Mouse (Mus musculus): ENCODE measurements at regions not wholly inside any gene's neighbourhood (a gene's known extent, or its start where the extent isn't known, plus 50 kb on each side); places are given as distances from the start of the nearest gene placed in this dataset.
A peak's percentile ranks its signal among the peaks of the same experiment; 100 is the strongest.

DNA sequence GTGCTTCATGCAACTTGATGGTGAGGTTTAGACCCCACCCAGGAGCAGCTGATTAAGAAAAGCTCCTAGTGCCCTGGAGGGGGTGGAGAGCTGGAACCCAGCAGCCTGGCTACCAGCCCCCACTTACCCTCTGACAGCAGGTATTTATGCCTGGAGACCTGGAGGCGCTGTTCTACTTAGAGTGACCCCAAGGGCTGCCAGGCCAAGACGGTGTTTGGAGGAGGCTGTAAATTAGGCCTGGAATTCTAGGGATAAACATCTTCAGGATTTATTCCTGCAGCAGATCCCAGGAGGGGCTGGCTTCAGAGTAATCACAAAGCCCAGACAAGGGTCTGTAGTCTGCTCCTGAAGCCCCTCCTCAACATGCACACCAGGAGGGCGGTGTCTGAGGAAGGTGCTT is 76.0 kb upstream of the Stx18 start:
- 25% methylated on average over 2 of the region's 3 CpGs for WGBS
- no peak for DNase-seq (ENCODE audit: low spot score)
- Histone ChIP-seq H3K4me3 (ENCODE audit: low read depth, low read length) (no peak overlapping the region), H3K4me1 (ENCODE audit: control insufficient read depth, insufficient read depth, low read length) (peaks cover 3% of the 10 kb centered on the region; the same call in 1 of the 2 replicates), H3K27ac (replicated peaks; ENCODE audit: low read depth, low read length) (no peak overlapping the region), H3K9me3 (ENCODE audit: control insufficient read depth, low read length) (no peaks in the 10 kb centered on the region), H3K27me3 (replicated peaks; ENCODE audit: control insufficient read depth, insufficient read depth, low read length) (peaks cover 13% of the 10 kb centered on the region; the same call in 1 of the 2 replicates), H3K9ac (ENCODE audit: low read depth, low read length) (no peak overlapping the region), H3K36me3 (ENCODE audit: control insufficient read depth, insufficient read depth, low read length) (no peaks in the 10 kb centered on the region), H3K4me2 (ENCODE audit: low read depth, low read length) (no peak overlapping the region)
- ATAC-seq (ENCODE audit: low read depth): no peak

DNA sequence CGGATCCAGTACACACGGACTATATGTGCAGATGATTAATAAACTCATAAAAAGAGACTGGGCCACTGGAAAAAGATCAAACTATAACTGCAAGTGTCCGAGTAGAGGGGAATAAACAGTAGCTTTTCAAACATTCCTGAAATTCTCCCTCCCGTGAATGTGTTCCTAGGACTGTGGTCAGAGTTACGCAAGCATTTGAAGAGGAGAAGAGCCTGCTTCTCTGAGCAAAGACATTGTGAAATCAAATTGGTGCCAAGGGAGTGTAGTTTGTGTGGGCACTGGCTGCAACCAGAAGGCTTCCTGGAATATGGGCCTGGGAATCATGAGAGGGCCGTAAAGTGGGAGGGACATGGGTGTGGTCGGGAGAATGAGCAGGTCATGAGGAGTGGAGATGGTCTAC is 78.3 kb upstream of the Stx18 start:
- Histone ChIP-seq H3K4me2 (ENCODE audit: low read depth, low read length) (no peak overlapping the region), H3K9ac (ENCODE audit: low read depth, low read length) (no peak overlapping the region), H3K4me3 (ENCODE audit: low read depth, low read length) (no peak overlapping the region), H3K27ac (replicated peaks; ENCODE audit: low read depth, low read length) (no peak overlapping the region), H3K4me1 (ENCODE audit: control insufficient read depth, insufficient read depth, low read length) (no peaks in the 10 kb centered on the region), H3K27me3 (replicated peaks; ENCODE audit: control insufficient read depth, insufficient read depth, low read length) (0 out of 2 replicates have a peak, but pooled peaks cover under 1% of the 10 kb centered on the region), H3K9me3 (ENCODE audit: control insufficient read depth, low read length) (no peaks in the 10 kb centered on the region), H3K36me3 (ENCODE audit: control insufficient read depth, insufficient read depth, low read length) (no peaks in the 10 kb centered on the region)
- ATAC-seq (ENCODE audit: low read depth) (no peak), DNase-seq (ENCODE audit: low spot score) (no peak)
- 76% methylated on average over 7 of the region's 7 CpGs for WGBS

DNA sequence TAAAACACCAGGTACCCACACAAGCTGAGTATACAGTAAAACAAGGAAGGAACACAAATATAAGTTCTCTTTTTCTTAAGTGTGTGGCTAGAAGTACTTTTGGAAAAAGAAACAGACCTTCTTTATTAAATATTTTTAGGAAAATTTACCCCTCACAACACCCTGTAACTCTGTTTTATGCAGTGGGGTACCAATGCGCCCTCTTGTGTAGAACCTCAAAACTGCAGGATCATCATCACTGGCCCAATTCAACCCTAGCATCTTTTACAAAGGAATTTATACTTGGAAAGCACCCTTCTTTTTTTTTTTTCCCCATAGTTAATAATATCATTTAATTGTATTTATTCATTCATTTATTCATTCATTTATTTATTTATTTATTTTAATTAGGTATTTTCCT is 86.4 kb upstream of the Stx18 start:
- WGBS: 0% methylated on average over 1 of the region's 1 CpGs
- no peaks in the 10 kb centered on the region for H3K36me3 ChIP-seq (ENCODE audit: control insufficient read depth, insufficient read depth, low read length)
- H3K4me1 ChIP-seq (ENCODE audit: control insufficient read depth, insufficient read depth, low read length): no peaks in the 10 kb centered on the region
- H3K9me3 ChIP-seq (ENCODE audit: control insufficient read depth, low read length): no peaks in the 10 kb centered on the region
- H3K27me3 ChIP-seq (replicated peaks; ENCODE audit: control insufficient read depth, insufficient read depth, low read length): no peaks in the 10 kb centered on the region
- H3K4me3 ChIP-seq (ENCODE audit: low read depth, low read length): no peak overlapping the region
- DNase-seq (ENCODE audit: low spot score): no peak
- H3K4me2 ChIP-seq (ENCODE audit: low read depth, low read length): no peak overlapping the region
- no peak overlapping the region for H3K9ac ChIP-seq (ENCODE audit: low read depth, low read length)
- ATAC-seq (ENCODE audit: low read depth): no peak
- H3K27ac ChIP-seq (replicated peaks; ENCODE audit: low read depth, low read length): no peak overlapping the region

DNA sequence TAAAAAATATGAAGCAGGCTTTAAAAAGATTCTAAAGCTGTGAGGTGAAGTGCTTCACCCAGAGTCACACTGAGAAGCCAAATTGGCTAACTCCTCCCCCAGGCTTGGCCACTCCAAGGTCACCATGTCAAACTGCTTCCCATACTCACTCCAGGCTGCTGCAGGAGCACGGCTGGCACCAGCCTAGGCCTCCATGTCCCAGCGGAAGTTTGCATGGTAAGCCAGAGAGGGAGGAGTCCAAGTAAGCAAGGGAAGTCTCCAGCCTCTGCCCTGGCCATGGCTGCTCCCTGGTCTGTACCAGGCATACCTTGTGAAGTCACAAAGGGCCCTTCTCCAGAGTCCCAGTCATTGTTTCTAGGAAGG is 105.8 kb upstream of the Stx18 start:
- no peak overlapping the region for H3K4me2 ChIP-seq (ENCODE audit: low read depth, low read length)
- H3K9ac ChIP-seq (ENCODE audit: low read depth, low read length): no peak overlapping the region
- H3K27me3 ChIP-seq (replicated peaks; ENCODE audit: control insufficient read depth, insufficient read depth, low read length): no peaks in the 10 kb centered on the region
- H3K9me3 ChIP-seq (ENCODE audit: control insufficient read depth, low read length): no peaks in the 10 kb centered on the region
- no peaks in the 10 kb centered on the region for H3K36me3 ChIP-seq (ENCODE audit: control insufficient read depth, insufficient read depth, low read length)
- H3K4me3 ChIP-seq (ENCODE audit: low read depth, low read length): no peak overlapping the region
- 0 out of 2 replicates have a peak overlapping the region, but pooled peaks have one; percentile 28 for H3K27ac ChIP-seq (replicated peaks; ENCODE audit: low read depth, low read length)
- DNase-seq (ENCODE audit: low spot score) (no peak), ATAC-seq (ENCODE audit: low read depth) (no peak)
- H3K4me1 ChIP-seq (ENCODE audit: control insufficient read depth, insufficient read depth, low read length): peaks cover 8% of the 10 kb centered on the region; the same call in 1 of the 2 replicates
- WGBS: 40% methylated on average over 2 of the region's 2 CpGs

DNA sequence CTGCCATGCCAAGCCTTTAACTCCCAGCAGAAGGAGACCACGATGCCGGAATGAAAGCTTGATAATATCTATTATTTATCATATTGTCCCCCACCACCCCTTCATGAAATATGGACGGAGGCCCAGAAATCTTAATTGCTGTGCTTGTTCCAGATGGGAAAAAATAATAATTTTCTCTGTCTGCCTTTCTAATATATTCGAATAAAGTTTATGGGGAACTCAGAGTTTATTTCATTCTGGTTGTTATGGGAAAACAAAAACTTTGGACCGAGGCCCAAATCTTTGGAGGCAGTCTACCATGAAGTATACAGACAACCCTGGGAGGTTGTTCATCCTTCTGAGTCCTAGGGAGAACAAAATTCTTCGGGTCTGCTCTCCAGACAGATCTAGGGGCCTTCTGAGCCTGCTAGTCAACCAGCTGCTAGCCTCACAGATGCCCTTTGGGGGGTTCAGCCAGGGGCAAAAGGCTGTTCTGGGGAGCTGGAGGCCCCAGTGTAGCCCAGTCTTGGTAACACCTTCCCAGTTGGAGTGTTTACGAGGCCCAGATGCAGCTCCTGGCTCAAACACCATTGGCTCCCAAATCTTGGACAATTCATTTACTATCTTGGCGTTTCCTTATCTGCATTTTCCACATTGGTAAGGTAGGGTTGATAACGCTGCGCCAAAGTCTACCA is 106.3 kb upstream of the Stx18 start:
- Histone ChIP-seq H3K9ac (ENCODE audit: low read depth, low read length) (no peak overlapping the region), H3K36me3 (ENCODE audit: control insufficient read depth, insufficient read depth, low read length) (no peaks in the 10 kb centered on the region), H3K4me3 (ENCODE audit: low read depth, low read length) (no peak overlapping the region), H3K27me3 (replicated peaks; ENCODE audit: control insufficient read depth, insufficient read depth, low read length) (no peaks in the 10 kb centered on the region), H3K9me3 (ENCODE audit: control insufficient read depth, low read length) (no peaks in the 10 kb centered on the region), H3K4me2 (ENCODE audit: low read depth, low read length) (no peak overlapping the region), H3K27ac (replicated peaks; ENCODE audit: low read depth, low read length) (peak overlapping the region; percentile 28; the same call in 1 of the 2 replicates), H3K4me1 (ENCODE audit: control insufficient read depth, insufficient read depth, low read length) (peaks cover 8% of the 10 kb centered on the region; the same call in 1 of the 2 replicates)
- DNase-seq (ENCODE audit: low spot score) (peak; percentile 55), ATAC-seq (ENCODE audit: low read depth) (no peak)
- WGBS: 71% methylated on average over 10 of the region's 10 CpGs

DNA sequence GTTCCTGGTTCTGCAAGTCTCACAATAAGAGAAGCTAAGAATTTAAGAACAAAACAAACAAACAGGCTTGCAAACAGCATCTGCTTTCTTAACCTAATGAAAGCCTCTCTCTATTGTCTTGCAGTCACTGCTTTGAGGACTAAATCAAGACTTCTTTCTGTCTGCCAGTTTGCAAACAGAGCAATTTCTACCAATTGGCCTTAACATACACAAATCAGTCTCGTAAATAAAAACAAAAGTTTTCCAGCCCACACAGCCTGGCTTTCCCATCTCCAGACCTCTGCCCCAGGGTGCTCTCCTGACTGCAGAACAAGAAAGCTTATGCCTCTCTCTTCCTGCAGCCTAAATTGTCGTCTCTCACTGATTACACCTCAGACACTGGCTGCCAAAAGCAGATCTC is 96.1 kb upstream of the Msx1 start:
- WGBS: 12% methylated on average over 2 of the region's 2 CpGs
- peaks cover 10% of the 10 kb centered on the region; the same call in 1 of the 2 replicates for H3K4me1 ChIP-seq (ENCODE audit: control insufficient read depth, insufficient read depth, low read length)
- H3K36me3 ChIP-seq (ENCODE audit: control insufficient read depth, insufficient read depth, low read length): no peaks in the 10 kb centered on the region
- no peaks in the 10 kb centered on the region for H3K9me3 ChIP-seq (ENCODE audit: control insufficient read depth, low read length)
- no peak overlapping the region for H3K4me2 ChIP-seq (ENCODE audit: low read depth, low read length)
- peaks cover 11% of the 10 kb centered on the region for H3K27me3 ChIP-seq (replicated peaks; ENCODE audit: control insufficient read depth, insufficient read depth, low read length)
- H3K27ac ChIP-seq (replicated peaks; ENCODE audit: low read depth, low read length): no peak overlapping the region
- H3K9ac ChIP-seq (ENCODE audit: low read depth, low read length): no peak overlapping the region
- peak; percentile 19 for DNase-seq (ENCODE audit: low spot score)
- H3K4me3 ChIP-seq (ENCODE audit: low read depth, low read length): no peak overlapping the region
- no peak for ATAC-seq (ENCODE audit: low read depth)

DNA sequence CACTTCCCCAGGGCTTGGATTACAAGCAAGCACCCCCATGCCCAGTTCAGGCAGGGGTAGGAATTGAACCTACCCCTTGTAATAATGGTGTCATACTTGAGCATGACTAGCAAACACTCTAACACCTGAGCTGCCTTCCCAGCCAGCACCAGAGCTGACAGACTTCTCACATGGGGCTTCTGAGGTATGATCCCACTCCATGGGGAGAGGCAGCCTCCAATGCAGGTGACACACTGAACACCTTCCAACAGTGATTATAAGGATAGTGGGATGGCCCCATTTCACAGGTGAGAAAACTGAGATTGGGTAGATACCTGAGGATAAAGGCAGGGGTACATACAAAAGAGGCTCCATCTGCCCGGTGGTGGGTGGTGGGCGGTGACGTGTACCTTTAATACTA is 94.7 kb upstream of the Msx1 start:
- peaks cover 10% of the 10 kb centered on the region; the same call in 1 of the 2 replicates for H3K4me1 ChIP-seq (ENCODE audit: control insufficient read depth, insufficient read depth, low read length)
- no peaks in the 10 kb centered on the region for H3K36me3 ChIP-seq (ENCODE audit: control insufficient read depth, insufficient read depth, low read length)
- no peak overlapping the region for H3K27ac ChIP-seq (replicated peaks; ENCODE audit: low read depth, low read length)
- H3K9me3 ChIP-seq (ENCODE audit: control insufficient read depth, low read length): no peaks in the 10 kb centered on the region
- no peak overlapping the region for H3K4me2 ChIP-seq (ENCODE audit: low read depth, low read length)
- no peak overlapping the region for H3K4me3 ChIP-seq (ENCODE audit: low read depth, low read length)
- WGBS: 66% methylated on average over 3 of the region's 3 CpGs
- ATAC-seq (ENCODE audit: low read depth) (no peak), DNase-seq (ENCODE audit: low spot score) (no peak)
- peaks cover 15% of the 10 kb centered on the region for H3K27me3 ChIP-seq (replicated peaks; ENCODE audit: control insufficient read depth, insufficient read depth, low read length)
- H3K9ac ChIP-seq (ENCODE audit: low read depth, low read length): no peak overlapping the region

DNA sequence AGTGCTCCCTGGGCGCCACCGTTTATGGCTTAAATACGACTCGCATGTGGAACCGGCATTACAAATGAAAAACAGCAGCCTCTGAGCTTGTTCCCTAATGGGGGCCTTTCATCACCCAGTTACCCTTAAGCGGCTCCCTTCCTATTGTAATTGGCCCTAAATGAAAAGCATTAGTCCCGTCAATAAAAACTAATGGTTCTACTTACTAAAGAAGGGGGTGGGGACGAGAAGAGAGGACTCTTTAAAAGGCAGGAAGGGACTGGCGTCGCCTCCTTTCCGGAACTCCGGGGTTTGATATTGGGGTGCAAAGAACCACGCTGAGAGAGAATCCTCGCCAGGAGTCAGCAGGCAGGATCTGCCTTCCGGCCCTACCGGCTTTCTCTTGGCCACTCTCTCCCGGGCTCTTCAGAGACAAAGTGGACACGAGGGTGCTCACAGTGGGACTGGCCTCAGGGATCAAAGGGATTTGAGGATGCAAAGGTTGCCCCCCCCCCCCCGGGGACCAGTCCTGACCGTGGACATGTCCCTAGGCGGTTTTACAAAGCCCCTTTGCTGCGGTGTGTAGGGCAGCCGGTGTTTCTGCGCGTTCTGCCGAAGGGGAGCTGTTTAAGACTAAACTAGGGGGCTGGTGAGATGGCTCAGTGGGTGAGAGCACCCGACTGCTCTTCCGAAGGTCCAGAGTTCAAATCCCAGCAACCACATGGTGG is 93.8 kb upstream of the Msx1 start:
- ATAC-seq (ENCODE audit: low read depth) (peak; percentile 30; the same call in 1 of the 2 replicates), DNase-seq (ENCODE audit: low spot score) (peak; percentile 47)
- H3K4me3 ChIP-seq (ENCODE audit: low read depth, low read length): peak overlapping the region; percentile 20
- H3K27me3 ChIP-seq (replicated peaks; ENCODE audit: control insufficient read depth, insufficient read depth, low read length): peaks cover 15% of the 10 kb centered on the region
- peaks cover 10% of the 10 kb centered on the region; the same call in 1 of the 2 replicates for H3K4me1 ChIP-seq (ENCODE audit: control insufficient read depth, insufficient read depth, low read length)
- H3K36me3 ChIP-seq (ENCODE audit: control insufficient read depth, insufficient read depth, low read length): no peaks in the 10 kb centered on the region
- no peaks in the 10 kb centered on the region for H3K9me3 ChIP-seq (ENCODE audit: control insufficient read depth, low read length)
- H3K4me2 ChIP-seq (ENCODE audit: low read depth, low read length): peak overlapping the region; percentile 52
- H3K9ac ChIP-seq (ENCODE audit: low read depth, low read length): no peak overlapping the region; the same call in 1 of the 2 replicates
- H3K27ac ChIP-seq (replicated peaks; ENCODE audit: low read depth, low read length): no peak overlapping the region
- WGBS: 2% methylated on average over 27 of the region's 28 CpGs

All from embryonic facial prominence, embryonic 14.5 days (tissue).